In the genomic region with DNA sequence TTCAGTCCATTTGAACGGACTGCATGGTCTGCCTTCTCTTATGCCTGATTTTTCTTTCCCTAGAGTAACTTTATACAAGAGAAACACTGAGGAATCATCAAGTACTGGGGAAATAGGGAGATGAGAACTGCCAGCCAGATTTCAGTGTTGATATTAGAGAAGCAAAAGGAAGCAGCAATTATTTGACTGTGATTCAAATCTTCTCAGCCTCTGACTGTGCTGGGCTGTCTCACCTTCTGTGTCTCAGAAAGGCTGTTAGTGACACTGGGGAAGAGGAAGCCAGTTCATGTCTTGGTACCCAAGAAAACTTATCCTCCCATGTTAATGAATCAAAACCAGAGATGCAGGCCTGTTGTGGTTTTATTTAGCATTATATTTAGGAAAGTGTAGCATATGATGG, we compare ENCODE assay signal across 34 mouse cellular contexts. TPM values are rescaled to one million over a fixed set of nuclear protein-coding genes. Genes with fewer than 3 reads are reported as not detected.
DNase-seq lines count a peak whose midpoint lies in the region; ATAC-seq lines count a peak whose summit lies in the region.
"Had no signal": no experiment of that assay in that cellular context is flagged by ENCODE, and none has a peak within 500 bp of the region (broad histone marks: within the 10 kb centered on the region; RNA-seq: fewer than 3 reads in every experiment).

No protein-coding gene starts in this region.

- no peak overlapping the region for H3K27ac ChIP-seq in heart, embryonic 12.5 days (ENCODE audit: poor library complexity, severe bottlenecking)
- H3K27ac ChIP-seq: forebrain, embryonic 10.5 days; forebrain, embryonic 13.5 days; heart, embryonic 15.5 days; hindbrain, embryonic 10.5 days; hindbrain, embryonic 14.5 days; hindbrain, postnatal 0 days had no signal

- H3K4me2 ChIP-seq in heart, embryonic 12.5 days: no peak overlapping the region
- H3K4me2 ChIP-seq: forebrain, embryonic 13.5 days; heart, embryonic 11.5 days; heart, embryonic 15.5 days; hindbrain, embryonic 14.5 days had no signal

- no peak overlapping the region for H3K9ac ChIP-seq in heart, embryonic 12.5 days
- H3K9ac ChIP-seq: forebrain, embryonic 13.5 days; heart, embryonic 15.5 days; hindbrain, embryonic 14.5 days had no signal

- no peaks in the 10 kb centered on the region for H3K27me3 ChIP-seq in heart, embryonic 12.5 days (replicated peaks)
- H3K27me3 ChIP-seq: CH12.LX; forebrain, embryonic 13.5 days; heart, embryonic 15.5 days; Patski had no signal

- no peak overlapping the region for H3K4me3 ChIP-seq in heart, embryonic 12.5 days
- H3K4me3 ChIP-seq: forebrain, embryonic 10.5 days; forebrain, embryonic 13.5 days; heart, embryonic 15.5 days; hindbrain, embryonic 10.5 days had no signal

- 78% methylated on average over 1 of the region's 1 CpGs for WGBS in heart, embryonic 12.5 days

- peak; percentile 46 for DNase-seq in cerebellum, adult 11-12 months
- no peak for DNase-seq in cerebellum, postnatal 4 days (ENCODE audit: low spot score in 2 of 2)
- DNase-seq in cerebellum, adult 9-10 months: peak; percentile 71
- DNase-seq in cerebellum, postnatal 14 days: peak; percentile 38 to 64
- no peak for DNase-seq in gastrocnemius, adult 8-10 months (ENCODE audit: low spot score in 2 of 2)
- no peak for DNase-seq in ovary, postnatal 10 days (ENCODE audit: low spot score)
- DNase-seq: adrenal gland, postnatal 10 days; adrenal gland, postnatal 36 days; B cell, adult 2 months; gastrocnemius, postnatal 14 days; heart, adult 11 months; heart, postnatal 10 days; heart, postnatal 36 days; kidney, adult 18-20 months had no signal

- no peaks in the 10 kb centered on the region for H3K36me3 ChIP-seq in heart, embryonic 12.5 days
- H3K36me3 ChIP-seq: forebrain, embryonic 10.5 days; G1E; heart, embryonic 15.5 days; hindbrain, embryonic 10.5 days had no signal

- no peaks in the 10 kb centered on the region for H3K4me1 ChIP-seq in heart, embryonic 12.5 days (replicated peaks)
- H3K4me1 ChIP-seq: forebrain, embryonic 10.5 days; forebrain, embryonic 13.5 days; heart, embryonic 15.5 days; hindbrain, embryonic 10.5 days had no signal

- H3K9me3 ChIP-seq in heart, embryonic 12.5 days (replicated peaks): no peaks in the 10 kb centered on the region
- H3K9me3 ChIP-seq: forebrain, embryonic 10.5 days; forebrain, embryonic 13.5 days; G1E; heart, embryonic 15.5 days; hindbrain, embryonic 10.5 days had no signal

- no peak for ATAC-seq in heart, embryonic 12.5 days (ENCODE audit: insufficient number of reproducible peaks, low FRiP score)
- ATAC-seq: forebrain, embryonic 13.5 days; forebrain, embryonic 16.5 days; hindbrain, postnatal 0 days; inflammation-experienced regulatory T-cells, adult 6 months; intestine, embryonic 16.5 days; Patski had no signal

RNA-seq across cellular contexts. Expression of gene Gabra6, which starts 14.8 kb away (rescaled TPM):
- total RNA-seq in gastrocnemius, adult 8-10 months (2022): not detected
- polyA plus RNA-seq in heart, embryonic 12.5 days (2016; fragmentation: Nextera tagmentation; extraction: Ambion mirVana): not detected in 2 replicates
- total RNA-seq: adrenal gland, adult 18-20 months; adrenal gland, postnatal 10 days; adrenal gland, postnatal 36 days; CH12.LX; G1E; gastrocnemius, adult 18-20 months; gastrocnemius, postnatal 14 days; gastrocnemius, postnatal 4 days; heart, adult 8-10 months; heart, postnatal 10 days; heart, postnatal 36 days; hindbrain, postnatal 0 days had no signal
- polyA plus RNA-seq: embryonic facial prominence, embryonic 11.5 days; embryonic facial prominence, embryonic 14.5 days; forebrain, embryonic 10.5 days; forebrain, embryonic 13.5 days; forebrain, embryonic 16.5 days; G1E; heart, embryonic 11.5 days; heart, embryonic 15.5 days; hindbrain, embryonic 10.5 days; hindbrain, embryonic 14.5 days; hindbrain, postnatal 0 days; inflammation-experienced regulatory T-cells, adult 6 months; intestine, embryonic 16.5 days; Patski had no signal

Comparison
In these comparisons a context has a peak if more than half of its experiments do, and no peak if none do; other contexts are left out.
1. DNase-seq: peak in cerebellum, adult 11-12 months (single experiment), cerebellum, adult 9-10 months (single experiment) and cerebellum, postnatal 14 days (2 of 2); none in cerebellum, postnatal 4 days (0 of 2), gastrocnemius, adult 8-10 months (0 of 2) and ovary, postnatal 10 days (single experiment).